Mouse (Mus musculus) urinary bladder, postnatal 10 days (tissue): ENCODE data around the gene Rexo2.
"Not testable (repeated sequence)": the region's sequence is repeated elsewhere in the genome, so short reads cannot be mapped to it uniquely, and the experiment has no call there.

Experiments
- DNase-seq: peaks from one replicate; pipeline ENCODE4 v3.0.0; 2022; ENCODE audit warnings: low spot score

Rexo2 gene

DNA sequence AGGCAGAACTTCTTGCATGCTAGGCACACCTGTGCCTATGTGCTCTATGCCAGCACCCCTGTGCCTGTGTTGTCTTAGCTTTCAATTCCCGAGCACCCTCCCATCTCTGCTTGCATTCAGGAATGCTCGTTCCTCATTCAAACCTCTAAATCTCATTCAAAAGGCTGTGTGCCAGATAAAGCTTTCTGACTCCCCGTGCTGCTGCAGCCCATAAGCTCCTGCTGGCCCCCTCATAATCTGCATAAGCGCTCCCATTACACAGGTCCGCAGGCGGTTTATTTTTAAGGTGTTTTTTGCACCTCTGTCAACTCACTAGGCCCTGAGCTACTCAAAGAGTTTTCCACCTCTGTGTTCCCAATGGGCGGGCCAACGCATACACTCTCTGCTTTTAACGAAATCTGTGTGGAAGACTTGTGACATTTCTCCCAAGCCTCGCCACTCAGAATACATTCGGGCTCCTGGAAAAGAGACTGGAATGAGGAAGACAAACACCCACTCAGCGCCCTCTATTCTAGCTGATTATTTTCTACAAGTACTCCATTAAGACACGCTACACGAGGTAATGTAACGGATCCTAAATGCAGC is 7.9 kb downstream of the Rexo2 start:
- no peak for DNase-seq

DNA sequence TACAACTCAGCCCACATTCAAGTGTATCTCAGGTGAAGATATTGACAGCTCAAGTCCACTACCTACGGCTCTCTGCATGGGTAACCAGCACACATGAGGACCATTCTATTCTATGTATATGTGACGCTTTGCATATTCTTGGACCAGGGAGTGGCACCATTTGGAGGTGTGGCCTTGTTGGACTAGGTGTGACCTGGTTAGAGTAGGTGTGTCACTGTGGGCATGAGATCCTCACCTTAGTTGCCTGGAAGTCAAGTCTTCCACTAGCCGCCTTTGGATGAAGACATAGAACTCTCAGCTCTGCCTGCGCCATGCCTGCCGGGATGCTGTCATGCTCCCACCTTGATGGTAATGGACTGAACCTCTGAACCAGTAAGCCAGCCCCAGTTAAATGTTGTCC is 13.0 kb downstream of the Rexo2 start:
- DNase-seq: not testable (repeated sequence)

DNA sequence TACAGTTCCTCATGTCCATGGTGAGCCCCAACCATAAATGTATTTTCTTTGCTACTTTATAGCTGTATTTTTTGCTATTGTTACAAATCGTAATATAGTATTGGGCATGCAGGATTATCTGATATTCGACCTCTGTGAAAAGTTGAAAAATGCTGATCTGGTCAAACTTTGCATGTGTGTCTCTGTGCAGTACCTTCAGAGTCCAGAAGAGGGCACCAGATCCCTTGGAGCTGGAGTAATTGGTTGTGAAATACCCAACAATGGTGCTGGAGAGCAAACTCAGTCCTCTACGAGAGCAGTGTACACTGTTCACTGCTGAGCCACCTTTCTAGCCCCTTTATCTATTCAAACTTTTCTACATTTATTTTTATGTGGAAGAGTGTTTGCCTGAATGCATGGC is 13.6 kb downstream of the Rexo2 start:
- no peak for DNase-seq

- DNase-seq: no peak
Measured at GRCm38 (mm10) chr9:48465671-48466070, 14.8 kb downstream of the Rexo2 start.

- no peak for DNase-seq
Measured at GRCm38 (mm10) chr9:48461545-48461944, 18.9 kb downstream of the Rexo2 start.

DNA sequence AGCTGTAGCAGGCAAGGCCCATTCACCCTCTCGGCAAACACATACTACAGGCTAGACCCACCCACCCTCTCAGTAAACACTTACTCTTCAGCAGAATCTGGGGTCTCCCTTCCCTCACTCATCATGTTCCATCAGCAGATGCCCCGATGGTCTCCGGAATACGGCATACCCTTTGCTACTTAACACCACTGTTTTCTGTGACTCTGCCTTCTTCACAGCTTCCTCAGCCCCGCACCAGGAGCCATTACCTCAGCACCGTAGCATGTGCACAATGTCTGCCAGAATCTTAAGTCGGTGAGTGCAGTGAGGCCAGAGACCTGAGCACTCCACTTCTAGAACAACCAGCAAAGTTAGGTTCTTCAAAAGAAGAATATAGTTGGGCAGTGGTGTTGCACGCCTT is 19.7 kb downstream of the Rexo2 start:
- no peak for DNase-seq

DNA sequence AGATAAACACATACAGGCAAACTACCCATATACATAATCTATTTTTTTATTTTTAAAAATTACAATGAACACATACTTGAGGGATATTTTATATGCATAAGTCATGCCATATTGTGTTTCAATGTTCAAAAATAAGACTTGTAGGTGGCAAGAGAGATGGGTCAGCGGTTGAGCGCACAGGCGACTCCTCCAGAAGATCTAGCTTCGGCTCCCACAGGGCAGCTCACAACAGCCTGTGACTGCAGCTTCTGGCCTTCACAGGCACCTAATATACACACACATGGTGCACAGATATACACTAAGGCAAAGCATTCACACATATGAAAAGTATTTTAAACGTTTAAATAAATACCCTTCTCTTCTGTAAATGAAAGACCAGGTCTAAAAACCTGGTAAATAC is 21.0 kb downstream of the Rexo2 start:
- no peak for DNase-seq

DNA sequence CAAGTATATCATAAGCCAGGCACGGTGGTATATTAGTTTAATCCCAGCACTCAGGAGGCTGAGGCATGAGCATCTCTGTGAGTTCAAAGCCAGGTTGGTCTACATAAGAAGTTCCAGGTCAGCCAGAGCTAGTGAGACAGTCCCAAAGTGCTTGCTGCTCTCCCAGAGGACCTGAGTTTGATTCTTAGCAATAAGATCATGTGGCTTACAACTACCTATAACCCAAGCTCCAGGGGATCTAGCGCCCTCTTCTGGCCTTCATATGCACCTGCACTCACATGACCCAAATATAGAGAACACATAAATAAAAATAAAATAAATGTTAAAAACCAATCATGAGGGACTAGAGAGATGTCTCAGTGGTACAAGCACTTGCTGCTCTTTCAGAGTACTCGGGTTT is 21.5 kb downstream of the Rexo2 start:
- DNase-seq: no peak

DNA sequence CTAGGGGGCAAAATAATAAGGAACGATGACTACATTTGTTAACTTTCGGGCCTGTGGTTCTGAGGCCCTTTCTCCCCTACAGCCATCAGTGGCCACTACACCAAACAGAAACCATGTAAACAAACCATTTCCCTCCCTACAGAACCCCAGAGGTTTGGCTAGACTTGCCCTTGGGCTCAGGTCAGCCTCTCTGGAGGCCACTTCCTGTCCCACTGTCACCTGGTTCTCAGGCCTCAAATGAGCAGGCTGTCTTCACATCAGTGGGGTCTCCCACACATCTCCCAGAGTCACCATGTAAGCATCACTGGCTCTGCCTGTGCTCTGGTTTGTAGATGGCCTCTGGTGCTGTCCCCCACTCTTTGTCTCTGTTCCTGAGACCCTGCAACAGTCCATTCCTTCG is 24.5 kb downstream of the Rexo2 start:
- no peak for DNase-seq

DNA sequence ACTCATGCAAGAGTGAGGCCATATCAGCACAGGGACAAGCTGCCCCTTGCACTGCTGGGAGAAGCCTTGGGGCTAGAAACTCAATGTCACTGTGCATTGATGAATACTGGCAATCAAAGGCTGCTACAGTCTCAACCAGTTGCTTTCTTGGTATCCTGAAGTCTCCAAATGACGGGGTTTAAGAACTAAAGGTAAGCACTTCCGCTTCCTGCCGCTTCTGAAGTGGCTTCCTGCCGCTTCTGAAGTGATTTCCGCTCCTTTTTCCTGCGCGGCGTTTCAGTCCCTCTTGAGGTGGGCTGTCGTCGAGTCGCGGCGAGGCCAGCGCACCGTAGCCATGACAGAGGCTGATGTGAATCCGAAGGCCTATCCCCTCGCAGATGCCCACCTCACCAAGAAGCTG is 30.4 kb downstream of the Rexo2 start:
- no peak for DNase-seq

DNA sequence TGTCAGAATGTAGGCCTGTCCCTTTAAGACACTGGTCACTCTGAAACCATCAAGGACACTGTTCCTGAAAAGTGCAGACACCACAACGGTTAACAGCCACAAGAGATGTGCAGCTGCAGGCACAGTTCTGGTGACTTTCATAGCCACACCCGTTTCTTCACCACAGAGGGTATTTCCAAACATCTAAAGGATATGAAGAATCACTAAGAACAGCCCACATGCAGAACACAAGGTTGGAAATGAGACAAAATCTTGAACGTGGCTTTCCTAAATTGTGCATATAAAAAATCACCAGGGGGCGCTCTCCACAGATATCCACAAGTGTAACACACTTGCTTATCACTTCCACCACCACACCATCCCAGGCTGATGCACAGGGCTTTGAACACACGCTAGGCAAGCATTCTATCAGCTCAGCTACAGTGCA is 32.6 kb downstream of the Rexo2 start:
- no peak for DNase-seq

- no peak for DNase-seq
Measured at GRCm38 (mm10) chr9:48444821-48445220, 35.6 kb downstream of the Rexo2 start.

- DNase-seq: no peak
Measured at GRCm38 (mm10) chr9:48443873-48444272, 36.5 kb downstream of the Rexo2 start.

- DNase-seq: no peak
Measured at GRCm38 (mm10) chr9:48432449-48432848, 48.0 kb downstream of the Rexo2 start.

DNA sequence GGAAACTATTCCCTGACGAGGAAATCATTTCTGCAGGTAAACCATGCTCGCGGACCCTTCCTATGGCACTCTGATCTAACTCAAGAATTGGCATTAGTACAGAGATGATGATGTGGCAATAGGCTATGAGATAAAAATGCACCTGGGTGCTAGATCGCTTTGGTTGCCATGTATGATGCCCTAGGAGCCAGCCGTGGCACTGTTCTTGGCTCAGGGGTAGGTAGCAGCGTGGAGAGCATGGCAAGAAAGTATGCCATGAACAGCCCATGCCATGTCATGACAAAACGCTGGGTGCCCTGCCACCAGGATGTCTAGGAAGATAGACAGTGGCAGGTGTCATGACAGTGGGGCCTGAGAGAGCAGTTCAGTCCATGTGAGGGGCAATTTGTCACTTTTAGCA is 53.2 kb downstream of the Rexo2 start:
- no peak for DNase-seq

DNA sequence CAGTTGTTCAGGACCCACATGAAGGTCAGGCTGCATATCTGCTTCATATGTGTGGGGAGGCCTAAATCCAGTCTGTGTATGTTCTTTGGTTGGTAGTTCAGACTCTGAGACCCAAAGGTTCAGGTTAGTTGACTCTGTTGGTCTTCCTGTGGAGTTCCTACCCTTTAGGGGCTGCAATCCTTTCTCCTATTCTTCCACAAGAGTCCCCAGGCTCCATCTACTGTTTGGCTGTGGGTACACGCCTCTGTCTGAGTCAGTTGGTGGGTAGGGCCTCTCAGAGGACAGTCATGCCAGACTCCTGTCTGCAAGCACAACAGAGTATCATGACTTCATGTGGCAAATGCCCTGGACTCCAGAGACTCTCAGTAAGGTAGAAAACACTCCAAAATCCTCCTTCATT is 57.2 kb downstream of the Rexo2 start:
- no peak for DNase-seq

- no peak for DNase-seq
Measured at GRCm38 (mm10) chr9:48422382-48422781, 58.0 kb downstream of the Rexo2 start.

GRCm38 (mm10) chr9:48421561-48421960 is 58.9 kb downstream of the Rexo2 start:
- no peak for DNase-seq

- no peak for DNase-seq
Measured at GRCm38 (mm10) chr9:48421029-48421428, 59.4 kb downstream of the Rexo2 start.

GRCm38 (mm10) chr9:48420437-48420836 is 60.0 kb downstream of the Rexo2 start:
- no peak for DNase-seq

DNA sequence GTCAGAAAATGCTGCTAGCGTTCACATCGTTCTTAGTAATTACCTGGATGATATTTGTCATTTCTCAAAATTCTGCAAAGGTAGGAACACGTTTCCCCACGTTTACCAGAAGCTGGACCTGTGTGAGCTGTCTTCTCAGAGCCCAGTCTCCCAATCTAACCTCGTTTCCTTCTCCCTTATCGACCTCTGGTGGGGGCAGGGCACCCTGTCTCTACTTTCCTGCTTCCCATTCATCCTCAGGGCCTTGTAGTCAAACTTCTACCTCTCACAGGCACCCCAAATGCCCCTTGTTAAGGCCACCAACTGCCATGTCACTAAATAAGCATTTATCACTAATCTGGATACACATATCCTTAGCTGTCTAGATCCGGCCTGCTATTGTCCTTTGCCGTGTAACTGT is 61.6 kb downstream of the Rexo2 start:
- no peak for DNase-seq
